Mouse (Mus musculus) liver, embryonic 14.5 days (tissue): Measurements from ENCODE around the gene Aox3. TPM values are rescaled to one million over a fixed set of nuclear protein-coding genes. Genes with fewer than 3 reads are reported as not detected.

Source experiments
- ATAC-seq: fragments of 200-750 bp; cut with Nextera tagmentation; 2 replicates; pipeline ENCODE4 v1.8.0; 2017; ENCODE audit warnings: moderate number of reproducible peaks, mild to moderate bottlenecking, moderate library complexity; ENCODE audit not compliant: insufficient read depth
- DNase-seq, 3 experiments: peaks; one replicate each; pipeline ENCODE4 v3.0.0-alpha.2; 2012 to 2013; ENCODE audit warnings: low read depth in 3 of 3, low spot score in 3 of 3
- H3K27ac ChIP-seq: fragments of 300-500 bp; sonication (generic); 2 replicates; pipeline ENCODE4 v1.5.1; 2014; ENCODE audit warnings: moderate library complexity, mild to moderate bottlenecking, control low read depth, inconsistent platforms
- H3K27me3 ChIP-seq: fragments of 300-500 bp; sonication (generic); 2 replicates; pipeline ENCODE4 v1.6.1; 2014; ENCODE audit warnings: mild to moderate bottlenecking, low read length, moderate library complexity; ENCODE audit not compliant: control insufficient read depth, insufficient read depth
- H3K36me3 ChIP-seq: fragments of 300-500 bp; sonication (generic); replicated peaks from 2 replicates; pipeline ENCODE4 v1.6.1; 2014; ENCODE audit warnings: low read depth; ENCODE audit not compliant: control insufficient read depth, insufficient read depth
- H3K4me1 ChIP-seq, 2 experiments: fragments of 200-500 bp in 1 of 2; fragments of 300-500 bp in 1 of 2; sonication (generic) in 1 of 2; replicated peaks; 2 replicates each; pipeline ENCODE4 v1.6.1; 2012 to 2014; ENCODE audit warnings: antibody characterized with exemption in 1 of 2, inconsistent platforms in 1 of 2, low read length in 1 of 2; ENCODE audit not compliant: control insufficient read depth in 2 of 2, insufficient read depth in 2 of 2
- H3K4me2 ChIP-seq: fragments of 300-500 bp; sonication (generic); 2 replicates; pipeline ENCODE4 v1.6.1; 2014; ENCODE audit warnings: low read depth, mild to moderate bottlenecking, control low read depth, moderate library complexity
- H3K4me3 ChIP-seq, 2 experiments: fragments of 200-500 bp in 1 of 2; fragments of 300-500 bp in 1 of 2; sonication (generic) in 1 of 2; 2 replicates each; pipeline ENCODE4 v1.5.1; 2012 to 2014; ENCODE audit warnings: low read depth in 2 of 2, low read length in 2 of 2, mild to moderate bottlenecking in 2 of 2, control low read depth in 1 of 2, inconsistent platforms in 1 of 2, moderate library complexity in 1 of 2; ENCODE audit not compliant: insufficient read depth in 1 of 2
- H3K9ac ChIP-seq: fragments of 300-500 bp; sonication (generic); replicated peaks from 2 replicates; pipeline ENCODE4 v1.6.1; 2014; ENCODE audit warnings: mild to moderate bottlenecking, control low read depth, moderate library complexity
- H3K9me3 ChIP-seq: fragments of 300-500 bp; sonication (generic); 2 replicates; pipeline ENCODE4 v1.6.1; 2016; ENCODE audit warnings: low read length, mixed read lengths; ENCODE audit not compliant: control insufficient read depth
- CTCF ChIP-seq: IDR thresholded peaks from 2 replicates; pipeline ENCODE4 v1.5.1; 2016; ENCODE audit warnings: antibody characterized with exemption, low read depth, control low read depth
- EP300 ChIP-seq: IDR thresholded peaks from 2 replicates; pipeline ENCODE4 v1.6.1; 2016; ENCODE audit warnings: antibody characterized with exemption, low read depth
- WGBS: fragments of 180-500 bp; shearing (Covaris S2); extraction: QIAGEN DNeasy Blood & Tissue Kit; methylation state at CpG from one replicate; pipeline ENCODE4 v1.1.7; 2014; ENCODE audit not compliant: insufficient replicate concordance; 5-methylcytosine and 5-hydroxymethylcytosine counted together
- polyA plus RNA-seq, 2 experiments: library from polyadenylated mRNA; depleted of rRNA in 1 of 2; stranded (reverse) in 1 of 2; unstranded in 1 of 2; fragments of >200 nt; fragmentation: Nextera tagmentation in 1 of 2; extraction: Ambion mirVana in 1 of 2; gene quantifications; 2 replicates each; pipeline versions ENCODE4 v1.2.1 to v1.2.3; 2012 to 2014

Aox3 gene
- polyA plus RNA-seq, 2 experiments = 0.09 to 0.20 TPM

DNA sequence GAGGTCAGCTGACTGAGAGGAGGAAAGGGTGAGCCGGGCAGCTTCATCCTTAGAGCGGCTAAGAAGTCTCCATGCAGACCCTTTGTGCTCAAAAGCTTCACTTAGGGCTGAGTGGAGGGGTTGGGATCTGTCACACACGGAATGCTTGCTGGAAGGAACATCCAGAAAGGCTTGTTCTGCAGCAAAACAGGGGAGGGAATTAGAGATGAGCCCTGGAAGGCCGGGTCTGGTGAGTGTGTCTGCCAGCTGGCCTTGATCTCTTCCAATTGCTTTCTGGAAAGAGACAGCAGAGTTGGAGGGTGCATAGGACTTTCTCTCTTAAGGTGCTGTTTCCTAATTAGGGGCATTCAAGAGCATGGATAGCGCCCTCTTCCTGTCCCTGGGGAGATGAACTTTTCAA lies 23.6 kb upstream of the Aox3 start:
- Histone ChIP-seq H3K27ac (no peak overlapping the region), H3K9ac (no peak overlapping the region), H3K4me1 (no peaks in the 10 kb centered on the region; a peak in 1 of 4 replicates), H3K36me3 (no peaks in the 10 kb centered on the region), H3K9me3 (no peaks in the 10 kb centered on the region), H3K4me2 (no peak overlapping the region), H3K4me3 (no peak overlapping the region), H3K27me3 (no peaks in the 10 kb centered on the region)
- WGBS = 51% methylated on average over 5 of the region's 5 CpGs
- DNase-seq (no peak), ATAC-seq (no peak)
- TF ChIP-seq CTCF = no peak

DNA sequence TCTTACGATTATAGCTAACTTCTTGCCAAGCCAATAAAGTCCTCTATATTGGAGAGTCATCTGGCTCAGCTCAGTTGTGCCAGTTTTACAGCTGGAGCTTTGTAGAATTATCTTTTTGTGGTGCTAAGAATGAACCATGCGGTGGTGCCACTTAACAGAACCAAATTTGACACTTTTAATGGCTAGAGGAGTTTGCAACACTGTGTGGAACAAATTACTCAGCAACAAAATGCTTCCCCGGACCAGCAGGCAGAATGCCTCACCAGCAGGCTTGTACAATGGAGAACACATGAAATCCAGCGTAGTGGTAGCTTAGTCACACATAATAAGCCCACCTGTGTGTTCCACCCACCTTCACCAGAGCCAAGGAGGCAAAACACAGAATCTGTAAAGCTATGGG lies 22.7 kb upstream of the Aox3 start:
- DNase-seq = no peak
- Histone ChIP-seq H3K9ac (no peak overlapping the region), H3K9me3 (no peaks in the 10 kb centered on the region), H3K36me3 (no peaks in the 10 kb centered on the region), H3K27ac (no peak overlapping the region), H3K4me2 (no peak overlapping the region), H3K27me3 (no peaks in the 10 kb centered on the region), H3K4me3 (no peak overlapping the region), H3K4me1 (no peaks in the 10 kb centered on the region; a peak in 1 of 4 replicates)
- ATAC-seq = no peak
- WGBS = 62% methylated on average over 4 of the region's 4 CpGs
- TF ChIP-seq EP300 = no peak
- no peak for TF ChIP-seq CTCF

DNA sequence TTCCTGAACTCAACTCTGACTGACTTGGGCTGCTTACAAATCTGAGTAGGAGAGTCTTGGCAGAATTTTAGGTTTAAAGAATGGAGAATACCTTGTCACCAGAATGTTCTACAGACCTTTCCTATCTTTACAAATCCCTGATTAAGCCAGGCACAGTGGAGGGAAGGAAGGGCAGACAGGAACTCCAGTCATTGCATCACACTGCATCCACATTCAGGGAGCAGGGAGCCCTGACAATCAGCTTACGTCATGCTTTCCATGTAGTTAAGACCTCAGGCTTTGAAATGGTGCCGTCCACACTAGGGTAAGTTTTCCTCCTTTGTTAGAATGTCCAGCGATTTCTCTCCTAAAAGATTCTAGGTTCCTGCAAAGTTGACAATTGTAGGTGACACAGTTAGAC lies 21.7 kb upstream of the Aox3 start:
- Histone ChIP-seq H3K4me1 (no peaks in the 10 kb centered on the region; a peak in 1 of 4 replicates), H3K9me3 (no peaks in the 10 kb centered on the region)

DNA sequence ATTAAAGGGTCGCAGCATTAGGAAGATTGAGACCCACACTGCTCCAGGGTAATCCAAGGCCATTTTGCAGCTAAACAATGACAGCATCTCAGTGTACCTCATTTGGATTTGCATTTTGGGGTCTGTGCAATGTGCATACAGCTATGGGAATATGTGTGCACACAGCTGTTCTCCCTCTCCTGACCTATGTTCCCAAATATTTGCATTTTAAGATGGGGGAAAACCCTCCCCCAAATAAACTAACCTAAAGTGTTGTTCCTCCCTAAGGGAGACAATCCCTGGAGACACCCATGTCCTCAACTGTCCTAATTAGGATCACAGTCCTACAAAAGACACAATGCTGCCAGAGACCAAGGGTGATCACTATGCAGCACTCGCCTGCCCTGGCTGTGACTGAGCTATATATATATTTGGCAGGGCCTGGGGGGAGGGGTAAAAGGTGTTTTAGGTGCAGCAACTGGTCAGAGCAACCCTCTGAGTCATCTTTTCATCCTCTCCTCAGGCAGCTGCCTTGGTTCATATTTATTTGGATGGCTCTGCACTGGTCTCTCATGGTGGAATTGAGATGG lies 20.9 kb upstream of the Aox3 start:
- no peak overlapping the region for H3K9ac ChIP-seq

More for the DNA sequence above, 21.7 kb upstream of the Aox3 start:
- Histone ChIP-seq H3K27me3 (no peaks in the 10 kb centered on the region), H3K27ac (no peak overlapping the region), H3K4me3 (no peak overlapping the region), H3K9ac (no peak overlapping the region), H3K4me2 (no peak overlapping the region), H3K36me3 (no peaks in the 10 kb centered on the region)
- ATAC-seq (no peak), DNase-seq (no peak)
- 48% methylated on average over 3 of the region's 3 CpGs for WGBS
- TF ChIP-seq EP300 = no peak
- no peak for TF ChIP-seq CTCF

DNA sequence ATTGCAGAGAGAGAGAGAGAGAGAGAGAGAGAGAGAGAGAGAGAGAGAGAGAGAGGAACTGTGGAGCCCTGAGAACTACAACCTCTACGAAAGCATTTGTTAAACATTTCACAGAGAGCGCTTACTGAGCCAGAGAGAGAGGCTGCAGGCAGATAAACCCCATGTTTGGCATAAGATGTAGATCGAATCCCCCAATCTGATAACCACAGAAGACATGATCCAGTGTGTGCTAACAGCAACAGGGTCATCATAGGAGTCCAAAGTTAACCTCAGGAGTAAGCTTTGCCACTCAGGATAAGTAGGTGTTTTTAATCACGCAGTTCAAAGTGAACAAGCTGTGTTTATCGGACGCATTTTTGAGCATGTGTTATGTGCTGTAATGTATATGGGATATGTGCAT lies 15.6 kb upstream of the Aox3 start:
- TF ChIP-seq EP300 (no peak), CTCF (no peak)
- Histone ChIP-seq H3K27me3 (no peaks in the 10 kb centered on the region), H3K27ac (no peak overlapping the region), H3K9ac (no peak overlapping the region), H3K36me3 (no peaks in the 10 kb centered on the region), H3K4me1 (no peaks in the 10 kb centered on the region), H3K4me3 (no peak overlapping the region), H3K4me2 (no peak overlapping the region), H3K9me3 (no peaks in the 10 kb centered on the region)
- no peak for ATAC-seq
- no peak for DNase-seq
- 73% methylated on average over 6 of the region's 6 CpGs for WGBS

More for the DNA sequence above, 20.9 kb upstream of the Aox3 start:
- Histone ChIP-seq H3K27ac (no peak overlapping the region), H3K4me3 (no peak overlapping the region), H3K4me1 (no peaks in the 10 kb centered on the region; a peak in 1 of 4 replicates), H3K36me3 (no peaks in the 10 kb centered on the region), H3K4me2 (no peak overlapping the region), H3K27me3 (no peaks in the 10 kb centered on the region), H3K9me3 (no peaks in the 10 kb centered on the region)
- TF ChIP-seq EP300 = no peak
- no peak for TF ChIP-seq CTCF
- DNase-seq (no peak), ATAC-seq (no peak)
- 55% methylated on average over 2 of the region's 2 CpGs for WGBS
